Mouse (Mus musculus) small intestine, adult 2 months (tissue): Measurements from ENCODE around the gene Tnfsfm13.

Experiments
- CTCF ChIP-seq: fragments of 200-500 bp; IDR thresholded peaks from 2 replicates; pipeline ENCODE4 v1.5.1; 2012; ENCODE audit warnings: low read depth, mild to moderate bottlenecking, control low read depth, inconsistent platforms, low read length, moderate library complexity, mixed read lengths; ENCODE audit not compliant: insufficient replicate concordance, insufficient read length; ENCODE audit errors: extremely low read depth
- POLR2A ChIP-seq: fragments of 200-500 bp; IDR thresholded peaks from 2 replicates; pipeline ENCODE4 v1.6.1; 2012; ENCODE audit warnings: low read depth, mild to moderate bottlenecking, control low read depth, inconsistent platforms, low read length, moderate library complexity

DNA sequence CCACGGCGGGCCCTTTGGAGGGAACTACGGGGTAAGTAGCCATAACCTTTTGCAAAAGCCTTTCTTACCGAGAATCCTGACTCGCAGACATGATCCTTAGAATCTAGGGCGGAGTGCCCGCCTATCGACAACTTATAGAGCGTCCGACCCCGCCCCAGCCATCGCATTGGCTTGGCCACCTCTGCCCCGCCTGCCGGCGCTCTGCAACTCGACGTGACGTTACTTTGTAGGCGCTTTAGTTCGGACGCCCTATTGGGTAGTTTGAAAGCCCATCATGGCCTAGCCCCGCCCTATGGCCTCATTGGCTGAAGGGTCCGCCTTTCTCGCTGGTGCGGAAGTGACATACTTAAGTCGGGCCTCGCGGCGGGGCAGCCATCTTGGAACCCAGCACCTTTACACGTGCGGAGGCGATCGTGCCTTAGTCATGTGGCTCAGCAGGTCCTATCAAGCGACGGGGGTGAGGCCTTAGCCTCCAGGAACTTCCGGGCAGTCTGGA is 23.6 kb downstream of the Tnfsfm13 start, which contains the start of gene Eif4a1:
- TF ChIP-seq CTCF (0 out of 2 replicates have a peak, but pooled peaks have one; percentile 23), POLR2A (peak; percentile 95)
